Mouse (Mus musculus) ovary, postnatal 14 days (tissue): ENCODE results near the gene 1700028K03Rik.

Source experiments
- DNase-seq: peaks from one replicate; pipeline ENCODE4 v3.0.0; 2022; ENCODE audit warnings: low spot score

1700028K03Rik gene

GRCm38 (mm10) chr5:107534581-107534980 lies at the start of gene 1700028K03Rik:
Gene 1700028K03Rik (plus strand): TSS chr5:107534709.
- no peak for DNase-seq

- DNase-seq: no peak
These were observed 45.5 kb upstream of the 1700028K03Rik start for GRCm38 (mm10) chr5:107488996-107489395.

- DNase-seq: no peak
These were observed 43.5 kb upstream of the 1700028K03Rik start for GRCm38 (mm10) chr5:107491036-107491435.

- DNase-seq: no peak
These were observed 42.0 kb upstream of the 1700028K03Rik start for GRCm38 (mm10) chr5:107492471-107492870.

- no peak for DNase-seq
These were observed 39.8 kb upstream of the 1700028K03Rik start for GRCm38 (mm10) chr5:107494759-107495158.

- DNase-seq: no peak
These were observed 38.5 kb upstream of the 1700028K03Rik start for GRCm38 (mm10) chr5:107496047-107496446.

GRCm38 (mm10) chr5:107497519-107498501 lies 36.7 kb upstream of the 1700028K03Rik start:
- DNase-seq: no peak

- no peak for DNase-seq
These were observed 35.7 kb upstream of the 1700028K03Rik start for GRCm38 (mm10) chr5:107498806-107499310.

- no peak for DNase-seq
These were observed 34.5 kb upstream of the 1700028K03Rik start for GRCm38 (mm10) chr5:107499891-107500535.

- no peak for DNase-seq
These were observed 33.8 kb upstream of the 1700028K03Rik start for GRCm38 (mm10) chr5:107500741-107501140.

- no peak for DNase-seq
These were observed 27.2 kb upstream of the 1700028K03Rik start, which contains the start of gene Gm42669 for GRCm38 (mm10) chr5:107507321-107507720. Gene Gm42669 (plus strand): TSS chr5:107507621.

GRCm38 (mm10) chr5:107510503-107510902 lies 24.0 kb upstream of the 1700028K03Rik start:
- no peak for DNase-seq

GRCm38 (mm10) chr5:107511326-107511725 lies 23.2 kb upstream of the 1700028K03Rik start:
- DNase-seq: no peak

- peak; percentile 11 for DNase-seq
These were observed 20.9 kb upstream of the 1700028K03Rik start for GRCm38 (mm10) chr5:107513583-107513982.

- DNase-seq: no peak
These were observed 19.1 kb upstream of the 1700028K03Rik start for GRCm38 (mm10) chr5:107515453-107515852.

- DNase-seq: no peak
These were observed 18.4 kb upstream of the 1700028K03Rik start for GRCm38 (mm10) chr5:107516087-107516486.

GRCm38 (mm10) chr5:107518602-107519001 lies 15.9 kb upstream of the 1700028K03Rik start:
- no peak for DNase-seq

- DNase-seq: no peak
These were observed 13.1 kb upstream of the 1700028K03Rik start for GRCm38 (mm10) chr5:107521386-107521785.

- DNase-seq: no peak
These were observed 12.6 kb upstream of the 1700028K03Rik start for GRCm38 (mm10) chr5:107521897-107522296.

GRCm38 (mm10) chr5:107524281-107524680 lies 10.2 kb upstream of the 1700028K03Rik start:
- DNase-seq: no peak

GRCm38 (mm10) chr5:107528856-107529255 lies 5.7 kb upstream of the 1700028K03Rik start:
- no peak for DNase-seq

- no peak for DNase-seq
These were observed 919 bp upstream of the 1700028K03Rik start for GRCm38 (mm10) chr5:107533590-107533989.

- DNase-seq: no peak
These were observed 7.2 kb downstream of the 1700028K03Rik start for GRCm38 (mm10) chr5:107541696-107542095.
